Mouse (Mus musculus) erythroblast, embryonic 14.5 days (primary cell): ENCODE results near the gene Fgfbp3.

Source experiments
- GATA1 ChIP-seq: IDR thresholded peaks from 2 replicates; pipeline ENCODE4 v1.6.1; 2012; ENCODE audit warnings: low read length, inconsistent platforms, mixed read lengths
- TAL1 ChIP-seq: IDR thresholded peaks from 3 replicates; pipeline ENCODE4 v1.6.1; 2012; ENCODE audit warnings: low read length, inconsistent platforms, mixed read lengths

- no peak for TF ChIP-seq TAL1
- no peak for TF ChIP-seq GATA1
Measured at GRCm38 (mm10) chr19:36929816-36930215, 10.4 kb upstream of the Fgfbp3 start.
